Mouse (Mus musculus) embryonic fibroblast, embryonic 13.5 days (primary cell): ENCODE data around the gene Tnrc18. TPM values are rescaled to one million over a fixed set of nuclear protein-coding genes. Genes with fewer than 3 reads are reported as not detected.

Experiments used
- H3K27ac ChIP-seq: 2 replicates; pipeline ENCODE4 v1.5.1; 2012; ENCODE audit warnings: low read length, control low read depth, inconsistent platforms; ENCODE audit not compliant: insufficient read depth
- H3K4me1 ChIP-seq: 2 replicates; pipeline ENCODE4 v1.6.1; 2011; ENCODE audit warnings: low read length; ENCODE audit not compliant: control insufficient read depth, insufficient read depth
- H3K4me3 ChIP-seq: 2 replicates; pipeline ENCODE4 v1.5.1; 2011; ENCODE audit warnings: mild to moderate bottlenecking, control low read depth, low read length; ENCODE audit not compliant: insufficient read depth
- CTCF ChIP-seq: IDR thresholded peaks from 2 replicates; pipeline ENCODE4 v1.5.1; 2011; ENCODE audit warnings: mild to moderate bottlenecking, control low read depth, low read length, moderate library complexity, borderline replicate concordance; ENCODE audit not compliant: insufficient read depth
- POLR2A ChIP-seq: IDR thresholded peaks from 2 replicates; pipeline ENCODE4 v1.6.1; 2011; ENCODE audit warnings: low read depth, mild to moderate bottlenecking, control low read depth, low read length, moderate library complexity
- polyA plus RNA-seq: library from polyadenylated mRNA; stranded (reverse); fragments of >200 nt; gene quantifications from 2 replicates; pipeline ENCODE4 v1.2.4, GENCODE M21; 2011; ENCODE audit warnings: low read depth; ENCODE audit not compliant: missing spikeins, insufficient read length

Tnrc18 gene
- polyA plus RNA-seq, 1 experiment = 98.0 TPM

- no peak for TF ChIP-seq POLR2A
- peaks cover 16% of the 10 kb centered on the region for H3K4me1 ChIP-seq
- no peak overlapping the region for H3K4me3 ChIP-seq
- H3K27ac ChIP-seq = peak overlapping the region; percentile 6; the same call in 1 of the 2 replicates
Observed at GRCm38 (mm10) chr5:142768352-142769267, 48.9 kb downstream of the Tnrc18 start.

DNA sequence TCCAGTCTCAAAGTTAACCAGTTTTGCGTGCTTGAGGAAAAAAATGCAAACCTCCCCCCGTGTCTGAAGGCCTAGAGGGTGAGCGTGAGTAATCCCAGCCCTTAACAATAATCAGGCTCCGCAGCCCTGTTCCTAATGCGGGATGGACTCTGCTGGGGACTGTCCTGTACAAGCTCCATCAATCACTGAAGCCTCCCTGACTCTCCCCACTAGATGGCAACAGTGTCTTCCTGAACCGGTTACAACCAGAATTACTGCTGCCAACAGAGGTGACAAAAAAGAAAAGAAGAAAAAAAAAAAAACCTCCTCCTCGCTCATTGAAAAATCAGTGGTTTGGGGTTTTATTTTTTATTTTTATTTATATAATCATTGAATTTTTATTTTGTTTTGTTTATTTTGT lies 49.5 kb downstream of the Tnrc18 start:
- peaks cover 16% of the 10 kb centered on the region for H3K4me1 ChIP-seq
- H3K4me3 ChIP-seq = no peak overlapping the region
- no peak for TF ChIP-seq CTCF
- no peak for TF ChIP-seq POLR2A
- H3K27ac ChIP-seq = no peak overlapping the region

GRCm38 (mm10) chr5:142766708-142767107 lies 50.8 kb downstream of the Tnrc18 start:
- no peak overlapping the region for H3K27ac ChIP-seq
- no peak for TF ChIP-seq POLR2A
- TF ChIP-seq CTCF = no peak
- peaks cover 16% of the 10 kb centered on the region for H3K4me1 ChIP-seq
- no peak overlapping the region for H3K4me3 ChIP-seq

DNA sequence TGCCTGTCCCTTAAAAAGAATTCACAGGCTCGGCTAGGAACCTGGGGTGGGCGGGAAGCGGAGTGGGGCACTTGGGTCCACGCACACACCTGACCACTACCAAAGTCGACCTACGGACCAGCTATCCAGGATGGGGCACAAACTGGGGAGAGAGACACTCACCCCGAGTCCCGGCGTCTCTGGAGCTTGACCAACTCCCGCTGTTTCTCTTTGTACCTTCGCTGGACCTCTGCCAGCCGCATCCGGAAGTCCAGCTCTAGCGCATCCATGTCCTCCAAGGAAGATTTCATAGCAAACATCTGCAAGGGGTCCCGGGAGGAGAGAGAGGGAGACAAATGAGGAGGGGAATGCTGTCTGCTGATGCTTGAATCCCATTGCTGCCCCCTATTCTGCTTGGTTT lies 52.6 kb downstream of the Tnrc18 start:
- TF ChIP-seq POLR2A (no peak), CTCF (no peak)
- Histone ChIP-seq H3K4me3 (no peak overlapping the region), H3K4me1 (peaks cover 14% of the 10 kb centered on the region), H3K27ac (no peak overlapping the region)

DNA sequence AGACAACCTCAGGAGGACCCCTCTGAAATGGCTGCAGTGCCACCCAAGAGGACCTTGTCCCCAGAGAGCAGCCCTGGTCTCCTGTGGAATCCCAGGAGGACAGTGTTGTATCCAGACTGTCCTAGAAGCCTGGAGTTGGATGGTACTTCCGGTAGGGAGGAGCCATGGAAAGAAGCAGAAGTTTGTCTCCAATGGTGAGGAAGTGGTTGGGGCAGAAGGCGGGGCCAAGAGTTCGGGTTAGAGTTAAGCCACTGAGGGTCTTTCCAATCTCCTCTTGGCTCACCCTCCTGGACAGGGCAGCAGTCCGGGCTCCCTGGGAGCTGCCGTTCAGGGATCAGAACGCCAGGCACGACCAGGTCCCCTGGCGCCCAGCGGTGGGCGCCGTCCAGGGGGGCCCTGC lies 53.2 kb downstream of the Tnrc18 start:
- no peak overlapping the region for H3K4me3 ChIP-seq
- H3K4me1 ChIP-seq = peaks cover 8% of the 10 kb centered on the region
- TF ChIP-seq POLR2A = no peak
- TF ChIP-seq CTCF = no peak
- no peak overlapping the region for H3K27ac ChIP-seq

- TF ChIP-seq CTCF (no peak), POLR2A (no peak)
- no peak overlapping the region for H3K4me3 ChIP-seq
- no peak overlapping the region for H3K27ac ChIP-seq
- H3K4me1 ChIP-seq = no peaks in the 10 kb centered on the region
Observed at GRCm38 (mm10) chr5:142762082-142762807, 55.2 kb downstream of the Tnrc18 start.

DNA sequence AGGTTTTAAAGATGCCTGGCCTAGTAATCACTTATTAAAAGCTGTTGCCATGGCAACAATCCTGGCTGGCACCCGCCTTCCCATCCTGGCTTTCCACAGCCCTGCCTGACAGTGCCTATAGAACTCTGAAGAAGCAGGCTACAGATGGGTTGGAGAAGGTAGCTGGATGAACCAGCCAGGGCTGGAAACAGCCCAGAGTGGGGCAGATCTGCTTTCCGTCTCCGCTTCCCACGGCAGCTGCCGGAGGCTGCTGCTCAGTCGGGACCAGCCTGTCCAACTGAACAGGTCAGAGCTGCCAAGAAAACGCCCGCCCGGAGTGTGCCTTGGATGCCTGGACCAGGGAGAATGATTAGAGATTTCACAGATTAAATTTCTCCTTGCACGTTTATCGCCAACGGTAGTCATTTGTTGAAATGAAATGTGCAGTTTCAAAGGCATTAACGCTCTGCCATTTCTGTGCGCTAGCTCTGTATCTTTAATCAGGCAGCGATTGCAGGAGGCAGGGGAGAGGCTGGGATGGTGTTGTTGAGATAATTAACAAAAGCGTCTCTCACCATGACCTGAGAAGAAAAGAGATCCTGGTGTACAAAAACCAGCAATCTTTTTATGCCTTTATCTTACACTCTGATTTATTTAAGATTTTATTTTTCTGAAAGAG lies 56.0 kb downstream of the Tnrc18 start:
- H3K4me1 ChIP-seq = no peaks in the 10 kb centered on the region

GRCm38 (mm10) chr5:142759786-142760185 lies 57.7 kb downstream of the Tnrc18 start:
- Histone ChIP-seq H3K4me1 (no peaks in the 10 kb centered on the region), H3K27ac (no peak overlapping the region), H3K4me3 (no peak overlapping the region)
- TF ChIP-seq CTCF = no peak
- TF ChIP-seq POLR2A = no peak

More for the DNA sequence above, 56.0 kb downstream of the Tnrc18 start:
- Histone ChIP-seq H3K4me3 (no peak overlapping the region), H3K27ac (no peak overlapping the region)
- TF ChIP-seq POLR2A (no peak), CTCF (no peak)

GRCm38 (mm10) chr5:142752241-142752640 lies 65.2 kb downstream of the Tnrc18 start:
- no peak for TF ChIP-seq POLR2A
- TF ChIP-seq CTCF = no peak
- Histone ChIP-seq H3K4me3 (no peak overlapping the region), H3K4me1 (no peaks in the 10 kb centered on the region), H3K27ac (no peak overlapping the region)
